Mouse (Mus musculus) gastrocnemius, postnatal 4 days (tissue): ENCODE data around the gene Cd82. TPM values are rescaled to one million over a fixed set of nuclear protein-coding genes. Genes with fewer than 3 reads are reported as not detected.

Experiments used
- DNase-seq, 2 experiments: peaks; one replicate each; pipeline ENCODE4 v3.0.0; 2021 to 2022; ENCODE audit warnings: low spot score in 2 of 2, mixed read lengths in 2 of 2
- total RNA-seq, 2 experiments: library from RNA; stranded (reverse); gene quantifications; 2 replicates each; pipeline ENCODE4 v1.2.3; 2021

Gene Cd82
- total RNA-seq, 2 experiments from 2014 or later = 57.8 to 58.8 TPM

DNA sequence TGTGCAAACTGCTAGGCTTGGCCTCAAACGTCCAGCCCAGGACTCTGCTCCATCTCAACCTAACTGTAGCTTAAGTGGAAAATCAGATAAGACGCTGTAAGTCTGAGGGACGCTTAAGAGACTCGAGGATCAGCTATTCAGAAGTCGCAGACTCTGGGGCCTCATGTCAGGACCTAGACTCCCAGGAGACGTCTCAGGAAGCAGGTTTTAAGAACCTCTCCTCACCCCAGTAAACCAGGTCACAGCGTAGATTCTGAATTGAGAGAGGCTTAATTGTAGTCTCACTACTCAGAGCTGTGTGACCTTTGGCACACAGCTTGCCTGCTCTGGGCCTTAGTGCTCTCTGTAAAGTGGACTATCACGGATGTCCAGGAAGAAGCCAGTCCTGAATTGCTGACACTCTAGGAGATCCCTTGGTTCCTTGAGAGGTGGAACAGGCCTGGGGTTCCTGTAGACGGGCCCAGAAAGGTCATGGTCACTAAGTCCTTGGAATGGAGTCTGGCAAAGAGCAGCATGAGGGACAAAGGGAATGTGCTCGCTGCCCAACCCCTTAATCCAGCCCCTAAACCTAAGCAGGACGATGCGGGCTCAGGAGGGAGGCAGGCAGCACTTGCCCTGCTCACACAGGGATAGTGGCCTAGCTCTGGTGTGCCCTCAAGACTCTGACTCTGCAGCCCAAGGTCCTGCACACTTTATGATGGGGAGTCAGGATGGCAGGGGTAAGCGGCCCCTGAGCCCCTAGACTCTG is 16.2 kb downstream of the Cd82 start:
- no peak for DNase-seq

GRCm38 (mm10) chr2:93445237-93445651 is 17.7 kb downstream of the Cd82 start:
- DNase-seq = no peak

DNA sequence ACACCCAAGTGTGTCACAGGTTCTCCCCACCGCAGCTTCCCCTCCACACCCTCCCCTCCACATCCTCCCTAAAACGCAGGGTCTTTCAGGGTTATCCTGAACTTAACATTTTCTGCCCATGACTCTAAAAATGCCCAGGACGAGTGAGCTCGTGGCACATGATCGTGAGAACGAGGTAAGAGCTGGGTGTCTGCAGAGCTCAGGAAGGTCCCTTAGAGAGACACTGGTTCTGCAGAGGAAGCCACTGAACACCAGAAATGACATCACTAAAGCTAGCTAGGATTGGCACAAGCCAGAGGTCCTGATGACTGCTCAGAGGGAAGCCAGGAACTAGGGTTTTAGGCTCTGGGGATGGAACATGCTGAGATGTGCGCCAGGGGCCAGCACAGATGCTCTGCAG is 18.7 kb downstream of the Cd82 start:
- DNase-seq = no peak

GRCm38 (mm10) chr2:93443106-93443505 is 19.8 kb downstream of the Cd82 start:
- DNase-seq = no peak

DNA sequence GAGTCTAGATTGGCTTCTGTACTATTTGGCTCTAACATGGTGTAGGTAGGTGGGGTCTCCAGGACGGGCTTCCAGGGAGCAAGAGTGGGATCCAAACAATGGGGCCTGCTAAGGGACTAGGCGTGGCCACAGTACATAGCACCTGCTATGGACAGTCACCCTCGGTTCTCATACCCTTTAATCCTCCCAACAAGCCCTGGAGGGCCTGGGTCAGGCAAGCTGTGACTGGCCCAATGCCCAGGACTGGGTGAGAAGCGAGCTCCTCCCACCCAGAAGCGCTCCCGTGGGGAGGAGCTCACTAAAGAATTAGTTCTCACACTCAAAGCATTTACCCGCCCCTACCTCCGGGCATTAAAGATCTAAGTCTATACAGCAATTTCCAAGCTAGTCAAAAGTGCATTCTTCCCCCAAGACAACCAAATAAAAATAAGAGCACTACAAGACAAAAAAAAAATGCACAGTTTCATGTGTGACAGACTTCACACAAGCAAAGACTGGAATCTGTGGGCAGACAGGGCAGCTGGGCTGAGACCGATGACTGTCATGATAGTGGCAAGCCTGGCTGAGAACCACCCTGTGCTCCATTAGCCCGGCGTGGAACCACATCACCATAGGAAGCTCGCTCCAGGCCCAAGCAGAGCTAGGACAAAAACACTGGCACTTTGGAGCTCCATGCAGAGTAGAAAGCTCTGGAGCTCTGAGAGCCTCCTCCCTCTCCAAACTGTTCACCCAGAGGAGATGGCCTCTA is 23.0 kb downstream of the Cd82 start:
- peak in 1 of 2 experiments; percentile 66 for DNase-seq

DNA sequence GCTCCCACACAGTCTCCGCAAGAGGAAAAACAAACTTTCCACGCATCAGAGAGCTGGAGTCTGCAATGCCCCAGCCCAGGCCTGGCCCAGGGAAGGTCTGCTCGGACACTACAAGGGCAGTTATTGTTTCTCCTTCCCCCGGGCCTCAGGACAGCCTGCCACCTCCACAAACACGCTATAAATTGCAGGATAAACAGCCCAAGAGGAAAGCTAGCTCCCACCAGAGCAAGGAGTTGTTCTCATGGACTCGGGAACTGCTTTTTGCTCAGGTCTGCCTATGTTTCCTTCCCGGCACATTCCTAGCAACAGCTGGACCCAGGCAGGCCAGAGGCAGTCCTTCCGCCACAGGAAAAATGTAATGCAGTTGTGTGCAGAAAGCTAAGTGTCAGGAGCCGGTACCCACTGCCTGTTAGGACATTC is 23.6 kb downstream of the Cd82 start:
- no peak for DNase-seq

- DNase-seq = peak in 1 of 2 experiments; percentile 53
These were observed 24.6 kb downstream of the Cd82 start for GRCm38 (mm10) chr2:93438335-93438734.

GRCm38 (mm10) chr2:93435577-93435976 is 27.4 kb downstream of the Cd82 start:
- DNase-seq = no peak

- no peak for DNase-seq
These were observed 28.0 kb downstream of the Cd82 start for GRCm38 (mm10) chr2:93434896-93435295.

DNA sequence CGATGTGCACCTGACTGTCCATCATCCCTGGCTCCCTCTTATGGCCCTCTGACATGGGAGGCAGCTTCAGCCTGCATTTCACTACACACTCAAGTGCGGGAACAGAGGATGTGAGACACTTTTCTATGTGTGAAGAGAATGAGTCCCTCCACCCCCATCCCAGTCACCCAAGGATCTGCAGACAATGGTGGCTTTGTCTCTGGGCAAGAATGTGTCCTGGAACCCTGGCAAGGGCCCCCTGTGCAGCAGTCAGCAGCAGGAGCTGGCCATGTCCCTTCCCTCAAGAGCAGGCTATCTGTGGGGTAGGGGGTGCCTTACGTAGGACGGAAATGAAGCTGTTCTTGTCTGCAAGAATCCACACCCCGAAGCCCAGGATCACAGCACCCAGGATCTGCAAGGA is 29.4 kb downstream of the Cd82 start:
- DNase-seq = no peak

- DNase-seq = peak in 1 of 2 experiments; percentile 67
These were observed 30.1 kb downstream of the Cd82 start for GRCm38 (mm10) chr2:93432600-93433389.

GRCm38 (mm10) chr2:93431575-93432325 is 31.2 kb downstream of the Cd82 start:
- DNase-seq = no peak

- no peak for DNase-seq
These were observed 31.9 kb downstream of the Cd82 start for GRCm38 (mm10) chr2:93430993-93431392.

DNA sequence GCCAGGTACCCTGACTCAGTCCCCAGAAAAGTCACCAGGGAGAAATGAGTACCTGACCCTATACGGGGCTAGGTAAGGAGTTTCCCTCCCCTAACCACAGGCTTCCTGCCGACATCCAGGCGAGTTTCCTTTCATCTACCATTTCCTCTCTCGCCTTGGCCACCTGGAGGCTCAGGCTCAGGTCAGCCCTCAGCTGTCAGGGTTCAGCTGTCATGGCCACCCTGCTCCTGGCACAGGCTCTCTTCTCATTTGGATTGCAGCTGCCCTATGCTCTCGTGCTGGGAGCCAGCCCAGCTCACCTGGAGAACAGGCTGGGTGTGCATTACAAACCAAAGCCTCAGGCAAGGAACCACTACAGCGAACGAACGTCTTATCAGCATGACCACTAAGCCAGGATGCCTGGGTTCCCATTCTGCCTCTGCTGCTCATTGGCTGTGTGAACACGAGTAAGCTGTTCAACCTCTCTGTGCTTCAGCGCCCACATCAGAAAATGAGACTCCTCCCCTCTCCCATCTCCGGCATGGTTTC is 34.9 kb downstream of the Cd82 start:
- DNase-seq = no peak

- DNase-seq = no peak
These were observed 35.8 kb downstream of the Cd82 start for GRCm38 (mm10) chr2:93427000-93427715.

DNA sequence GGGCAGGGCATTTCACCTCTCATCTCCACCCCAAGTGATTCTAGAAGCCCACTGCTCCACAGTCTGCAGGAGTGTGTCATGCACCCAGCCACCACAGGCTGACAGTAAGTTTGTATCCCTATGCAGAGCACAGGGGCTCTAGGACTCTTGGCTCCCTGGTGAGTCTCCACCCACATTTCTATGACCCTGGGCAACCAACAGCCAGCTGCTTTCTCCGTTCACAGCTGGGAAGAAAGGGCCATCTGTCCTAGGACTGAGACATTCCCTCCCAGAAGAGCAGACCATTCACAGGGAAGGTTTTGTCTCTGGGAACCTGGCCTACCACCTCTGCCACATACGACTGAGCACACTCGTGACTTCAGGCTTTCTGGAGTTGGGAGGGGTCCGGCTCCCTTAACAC is 37.1 kb downstream of the Cd82 start:
- no peak for DNase-seq

DNA sequence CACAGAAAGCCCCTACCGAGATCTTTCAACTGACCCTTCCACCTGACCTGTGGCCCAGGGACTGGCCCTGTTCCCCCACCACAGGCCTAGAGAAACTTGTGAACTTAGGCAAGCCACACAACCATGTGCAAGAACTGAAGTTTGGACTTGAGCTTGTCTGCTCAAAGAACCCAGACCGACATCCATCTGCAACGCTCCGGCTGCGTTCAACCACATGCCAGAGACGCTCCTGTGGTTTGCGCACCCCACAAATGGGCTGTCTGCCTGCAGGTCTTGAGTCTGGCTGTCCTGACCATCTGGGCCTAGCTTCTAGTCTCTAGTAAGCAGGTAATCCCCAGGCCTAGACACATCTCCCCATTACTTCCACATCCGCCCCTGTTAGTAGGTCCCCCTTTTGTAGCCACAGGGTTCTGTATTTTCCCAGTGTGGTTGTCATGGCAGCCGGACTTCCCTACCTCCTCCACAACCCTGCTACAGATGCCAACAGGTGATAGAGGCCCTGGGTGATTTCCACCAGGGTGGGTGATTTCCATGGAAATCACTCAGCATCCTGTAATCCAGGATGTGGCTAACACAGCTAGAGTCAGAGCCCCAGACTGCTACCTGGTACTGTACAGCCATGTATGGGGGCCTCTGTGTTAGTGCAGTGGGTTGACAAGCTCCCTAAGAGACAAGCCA is 38.5 kb downstream of the Cd82 start:
- DNase-seq = no peak

DNA sequence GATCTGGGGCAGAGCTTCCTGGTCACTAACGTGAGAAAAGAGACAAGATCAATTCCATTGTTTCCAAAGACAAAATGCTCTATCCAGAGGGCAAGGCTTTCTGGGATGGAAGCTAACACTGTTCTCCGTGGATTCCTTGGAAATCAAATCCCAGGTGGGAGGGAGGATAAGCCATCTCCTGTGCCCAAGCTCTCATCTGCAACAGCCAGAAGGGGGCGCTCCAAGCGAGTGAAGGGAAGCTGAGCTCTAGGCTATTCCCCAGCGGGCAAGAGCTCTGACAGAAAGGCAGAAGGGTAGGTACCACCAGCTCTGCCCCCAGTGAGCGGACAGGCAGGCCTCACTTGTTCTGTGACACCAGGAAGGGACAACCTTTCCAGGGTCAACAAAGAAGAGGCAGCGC is 41.6 kb downstream of the Cd82 start:
- peak in 1 of 2 experiments; percentile 80 for DNase-seq

DNA sequence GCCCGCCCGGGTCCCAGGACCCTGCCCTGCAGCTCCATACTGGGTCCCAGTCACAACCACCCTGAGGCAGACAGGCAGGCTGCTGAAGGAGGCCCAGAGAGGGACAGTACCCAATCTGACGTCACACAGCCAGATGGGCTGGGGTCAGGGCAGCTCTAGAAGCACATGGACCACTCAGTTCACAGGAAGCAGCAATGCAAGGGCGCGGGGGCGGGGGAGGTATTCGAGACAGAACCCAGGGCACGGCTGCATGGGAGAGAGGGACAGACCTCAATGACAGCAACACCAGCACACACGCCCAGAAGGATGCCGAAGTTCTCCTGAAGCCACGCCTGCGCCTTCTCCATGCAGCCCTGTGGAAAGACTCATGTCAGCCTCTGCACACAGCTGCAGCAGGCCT is 43.0 kb downstream of the Cd82 start:
- no peak for DNase-seq

- DNase-seq = peak; percentile 56 to 70
These were observed 44.5 kb downstream of the Cd82 start for GRCm38 (mm10) chr2:93418396-93418795.
